In genomic region chr11:75053020-75053419, GRCm38 (mm10) we compare ENCODE assay signal across 13 mouse cellular contexts.
DNase-seq lines count a peak whose midpoint lies in the region; ATAC-seq and TF ChIP-seq lines count a peak whose summit lies in the region.
"Had no signal": no experiment of that assay in that cellular context is flagged by ENCODE, and none has a peak within 500 bp of the region (broad histone marks: within the 10 kb centered on the region; RNA-seq: fewer than 3 reads in every experiment).

No protein-coding gene starts in this region.

- no peaks in the 10 kb centered on the region for H3K9me3 ChIP-seq in embryonic facial prominence, embryonic 12.5 days
- no peaks in the 10 kb centered on the region for H3K9me3 ChIP-seq in heart, embryonic 15.5 days (replicated peaks)
- H3K9me3 ChIP-seq in liver, postnatal 0 days (ENCODE audit: low read length), result no peaks in the 10 kb centered on the region
- H3K9me3 ChIP-seq: hindbrain, embryonic 10.5 days had no signal

- H3K4me2 ChIP-seq in embryonic facial prominence, embryonic 12.5 days (replicated peaks), result no peak overlapping the region
- no peak overlapping the region for H3K4me2 ChIP-seq in heart, embryonic 15.5 days
- H3K4me2 ChIP-seq in liver, postnatal 0 days (ENCODE audit: low read depth, low read length), result no peak overlapping the region

- TF ChIP-seq EP300 in liver, postnatal 0 days (IDR thresholded peaks at IDR 0.05; ENCODE audit: low read depth), result no peak

- H3K9ac ChIP-seq in liver, adult 2 months (ENCODE audit: low read depth, low read length), result no peak overlapping the region
- H3K9ac ChIP-seq in embryonic facial prominence, embryonic 12.5 days, result no peak overlapping the region
- H3K9ac ChIP-seq in heart, embryonic 15.5 days, result no peak overlapping the region; the same call in 1 of the 2 replicates
- no peak overlapping the region for H3K9ac ChIP-seq in liver, postnatal 0 days (replicated peaks)
- H3K9ac ChIP-seq: forebrain, postnatal 0 days had no signal

- peak overlapping the region; percentile 71 for H3K27ac ChIP-seq in liver, adult 2 months (replicated peaks; ENCODE audit: insufficient read depth, low read depth, low read length)
- peak overlapping the region; percentile 82 for H3K27ac ChIP-seq in embryonic facial prominence, embryonic 12.5 days
- H3K27ac ChIP-seq in heart, embryonic 15.5 days, result peak overlapping the region; percentile 85
- peak overlapping the region; percentile 19 for H3K27ac ChIP-seq in liver, postnatal 0 days (ENCODE audit: low read depth)

- H3K4me1 ChIP-seq in liver, adult 2 months (ENCODE audit: control insufficient read depth, insufficient read depth, low read length), result peaks cover 26% of the 10 kb centered on the region
- peaks cover 68% of the 10 kb centered on the region for H3K4me1 ChIP-seq in embryonic facial prominence, embryonic 12.5 days
- H3K4me1 ChIP-seq in heart, embryonic 15.5 days (replicated peaks), result peaks cover 55% of the 10 kb centered on the region
- H3K4me1 ChIP-seq in liver, postnatal 0 days (ENCODE audit: insufficient read depth), result peaks cover 39% of the 10 kb centered on the region

- no peak for ATAC-seq in embryonic facial prominence, embryonic 12.5 days (ENCODE audit: insufficient number of reproducible peaks, insufficient read depth, low FRiP score, low TSS enrichment)
- ATAC-seq in heart, embryonic 15.5 days (replicated peaks; ENCODE audit: insufficient number of reproducible peaks, insufficient read depth, low FRiP score, low read depth), result no peak
- ATAC-seq in liver, postnatal 0 days, result no peak
- ATAC-seq: forebrain, postnatal 0 days had no signal

- peaks cover 11% of the 10 kb centered on the region for H3K36me3 ChIP-seq in liver, adult 2 months (ENCODE audit: control insufficient read depth, insufficient read depth, low read length)
- 0 out of 2 replicates have a peak, but pooled peaks cover 2% of the 10 kb centered on the region for H3K36me3 ChIP-seq in embryonic facial prominence, embryonic 12.5 days
- H3K36me3 ChIP-seq in heart, embryonic 15.5 days, result no peaks in the 10 kb centered on the region
- H3K36me3 ChIP-seq in liver, postnatal 0 days (replicated peaks; ENCODE audit: insufficient read depth, low read length), result peaks cover under 1% of the 10 kb centered on the region; the same call in 1 of the 2 replicates

- no peaks in the 10 kb centered on the region for H3K27me3 ChIP-seq in liver, adult 2 months (ENCODE audit: control insufficient read depth, insufficient read depth, low read length)
- H3K27me3 ChIP-seq in embryonic facial prominence, embryonic 12.5 days, result no peaks in the 10 kb centered on the region
- H3K27me3 ChIP-seq in heart, embryonic 15.5 days, result no peaks in the 10 kb centered on the region
- H3K27me3 ChIP-seq in liver, postnatal 0 days (ENCODE audit: insufficient read depth, low read length), result no peaks in the 10 kb centered on the region

- TF ChIP-seq CTCF in liver, adult 2 months (IDR thresholded peaks at IDR 0.05; ENCODE audit: low read depth, low read length), result no peak
- TF ChIP-seq CTCF in liver, postnatal 0 days (IDR thresholded peaks at IDR 0.05; ENCODE audit: low read depth), result no peak

- H3K4me3 ChIP-seq in liver, adult 2 months (ENCODE audit: insufficient read depth, low read depth, low read length), result no peak overlapping the region
- H3K4me3 ChIP-seq in embryonic facial prominence, embryonic 12.5 days, result no peak overlapping the region
- no peak overlapping the region for H3K4me3 ChIP-seq in heart, embryonic 15.5 days
- no peak overlapping the region for H3K4me3 ChIP-seq in liver, postnatal 0 days (ENCODE audit: low read depth, low read length)
- H3K4me3 ChIP-seq: hindbrain, embryonic 10.5 days; myocyte had no signal

- TF ChIP-seq POLR2A in liver, adult 2 months (IDR thresholded peaks at IDR 0.05; ENCODE audit: extremely low read depth, insufficient read depth, low read length), result no peak

- WGBS in liver, adult 2 months, result 75% methylated on average over 2 of the region's 2 CpGs
- WGBS in embryonic facial prominence, embryonic 12.5 days, result 81% methylated on average over 2 of the region's 2 CpGs
- WGBS in heart, embryonic 15.5 days, result 53% methylated on average over 2 of the region's 2 CpGs
- WGBS in liver, postnatal 0 days (ENCODE audit: insufficient replicate concordance), result 78% methylated on average over 2 of the region's 2 CpGs

- intact Hi-C loops in left cerebral cortex, postnatal 4 days (cut with DNase I), result no loop called here

- no peak for DNase-seq in liver, adult 2 months (ENCODE audit: extremely low read depth, low read depth, low spot score)
- DNase-seq in liver, result no peak
- DNase-seq in liver, postnatal 0 days, result no peak
- no peak for DNase-seq in thymus, postnatal 4 days
- DNase-seq in gastrocnemius, postnatal 4 days (ENCODE audit: low spot score in 2 of 2), result no peak
- no peak for DNase-seq in left cerebral cortex, postnatal 4 days
- DNase-seq: forebrain, postnatal 0 days; lung, postnatal 14 days; right cerebral cortex, postnatal 4 days had no signal

- H3K79me2 ChIP-seq in liver, adult 2 months (ENCODE audit: control insufficient read depth, insufficient read depth, low read length), result no peaks in the 10 kb centered on the region

Comparison
In these comparisons a context has a peak if more than half of its experiments do, and no peak if none do; other contexts are left out.
1. H3K27ac ChIP-seq: peak in every context shown above with its lines; median percentile 85 in heart, embryonic 15.5 days; 82 in embryonic facial prominence, embryonic 12.5 days; 71 in liver, adult 2 months; 19 in liver, postnatal 0 days.